Mouse (Mus musculus) left cerebral cortex, adult 8-10 months (tissue): Measurements from ENCODE around the gene Iqgap1. TPM values are rescaled to one million over a fixed set of nuclear protein-coding genes. Genes with fewer than 3 reads are reported as not detected.
A peak's percentile ranks its signal among the peaks of the same experiment; 100 is the strongest.

Experiments
- DNase-seq, 2 experiments: peaks; one replicate each; pipeline ENCODE4 v3.0.0; 2022; ENCODE audit warnings: low spot score in 2 of 2
- total RNA-seq, 4 experiments: library from RNA; stranded (reverse); gene quantifications; 2 replicates each; pipeline ENCODE4 v1.2.4; 2022

Iqgap1 gene
- total RNA-seq, 4 experiments from 2014 or later = 18.0 to 29.9 (median 24.9) TPM

- DNase-seq = no peak
These were observed 106.7 kb downstream of the Iqgap1 start for GRCm38 (mm10) chr7:80719038-80719437.

GRCm38 (mm10) chr7:80718471-80718870, 107.3 kb downstream of the Iqgap1 start:
- no peak for DNase-seq

GRCm38 (mm10) chr7:80716758-80717157, 109.0 kb downstream of the Iqgap1 start:
- DNase-seq = no peak

- peak in 1 of 2 experiments; percentile 68 for DNase-seq
These were observed 110.5 kb downstream of the Iqgap1 start for GRCm38 (mm10) chr7:80715306-80715705.

- DNase-seq = no peak
These were observed 114.3 kb downstream of the Iqgap1 start for GRCm38 (mm10) chr7:80711496-80711895.

- DNase-seq = no peak
These were observed 115.4 kb downstream of the Iqgap1 start for GRCm38 (mm10) chr7:80710333-80710732.

- no peak for DNase-seq
These were observed 121.7 kb downstream of the Iqgap1 start for GRCm38 (mm10) chr7:80704066-80704465.

GRCm38 (mm10) chr7:80702510-80702909, 123.3 kb downstream of the Iqgap1 start:
- no peak for DNase-seq

GRCm38 (mm10) chr7:80699709-80700108, 126.1 kb downstream of the Iqgap1 start:
- DNase-seq = no peak

- no peak for DNase-seq
These were observed 126.8 kb downstream of the Iqgap1 start for GRCm38 (mm10) chr7:80698940-80699339.

GRCm38 (mm10) chr7:80697859-80698258, 127.9 kb downstream of the Iqgap1 start:
- DNase-seq = no peak

GRCm38 (mm10) chr7:80696903-80697302, 128.9 kb downstream of the Iqgap1 start:
- no peak for DNase-seq

- no peak for DNase-seq
These were observed 129.4 kb downstream of the Iqgap1 start for GRCm38 (mm10) chr7:80696334-80696733.

- DNase-seq = no peak
These were observed 133.3 kb downstream of the Iqgap1 start for GRCm38 (mm10) chr7:80692472-80692871.

- DNase-seq = peak in 1 of 2 experiments; percentile 49
These were observed 134.6 kb downstream of the Iqgap1 start for GRCm38 (mm10) chr7:80691131-80691530.

- DNase-seq = no peak
These were observed 136.6 kb downstream of the Iqgap1 start for GRCm38 (mm10) chr7:80689221-80689591.

GRCm38 (mm10) chr7:80688556-80689220, 137.1 kb downstream of the Iqgap1 start, which contains the start of gene Crtc3:
Crtc3 (minus strand) TSS chr7:80688877.
- DNase-seq = peak; percentile 22 to 43

- peak; percentile 48 to 60 for DNase-seq
These were observed 137.8 kb downstream of the Iqgap1 start for GRCm38 (mm10) chr7:80687721-80688555.

- DNase-seq = no peak
These were observed 140.1 kb downstream of the Iqgap1 start for GRCm38 (mm10) chr7:80685639-80686038.

GRCm38 (mm10) chr7:80682630-80683029, 143.1 kb downstream of the Iqgap1 start:
- no peak for DNase-seq

- DNase-seq = no peak
These were observed 145.4 kb downstream of the Iqgap1 start for GRCm38 (mm10) chr7:80680218-80680847.

GRCm38 (mm10) chr7:80672323-80672722, 153.5 kb downstream of the Iqgap1 start:
- DNase-seq = no peak
